Mouse (Mus musculus) liver, adult 2 months (tissue): ENCODE measurements around the gene Car4.

Experiments
- CTCF ChIP-seq: fragments of 200-500 bp; IDR thresholded peaks from 2 replicates; pipeline ENCODE4 v1.5.1; 2011; ENCODE audit warnings: low read depth, low read length, control low read depth
- POLR2A ChIP-seq: fragments of 200-500 bp; IDR thresholded peaks from 2 replicates; pipeline ENCODE4 v1.6.1; 2011; ENCODE audit warnings: low read length, control low read depth; ENCODE audit not compliant: insufficient read depth; ENCODE audit errors: extremely low read depth

DNA sequence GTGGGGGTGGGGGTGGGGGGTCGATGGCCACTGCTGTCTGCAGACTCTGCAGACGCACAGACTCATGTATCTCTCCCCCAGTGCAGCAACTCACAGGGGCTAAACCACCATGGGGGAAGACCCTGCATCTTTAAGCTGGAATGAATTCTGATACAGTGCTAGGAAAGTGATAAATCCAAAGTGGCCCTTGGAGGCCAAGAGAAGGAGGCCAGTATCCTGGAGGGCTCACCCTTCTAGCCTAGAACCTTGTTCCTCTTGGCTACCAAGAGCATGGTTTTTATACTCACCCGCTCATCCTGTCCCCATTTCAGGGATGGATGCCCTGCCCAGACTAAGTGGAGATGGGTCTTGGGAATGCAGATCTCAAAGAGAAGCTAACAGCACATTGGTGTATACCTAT, 2.7 kb downstream of the Car4 start:
- TF ChIP-seq CTCF = no peak
- no peak for TF ChIP-seq POLR2A
